Mouse (Mus musculus): ENCODE measurements around the gene Naa16.

Gene Naa16

DNA sequence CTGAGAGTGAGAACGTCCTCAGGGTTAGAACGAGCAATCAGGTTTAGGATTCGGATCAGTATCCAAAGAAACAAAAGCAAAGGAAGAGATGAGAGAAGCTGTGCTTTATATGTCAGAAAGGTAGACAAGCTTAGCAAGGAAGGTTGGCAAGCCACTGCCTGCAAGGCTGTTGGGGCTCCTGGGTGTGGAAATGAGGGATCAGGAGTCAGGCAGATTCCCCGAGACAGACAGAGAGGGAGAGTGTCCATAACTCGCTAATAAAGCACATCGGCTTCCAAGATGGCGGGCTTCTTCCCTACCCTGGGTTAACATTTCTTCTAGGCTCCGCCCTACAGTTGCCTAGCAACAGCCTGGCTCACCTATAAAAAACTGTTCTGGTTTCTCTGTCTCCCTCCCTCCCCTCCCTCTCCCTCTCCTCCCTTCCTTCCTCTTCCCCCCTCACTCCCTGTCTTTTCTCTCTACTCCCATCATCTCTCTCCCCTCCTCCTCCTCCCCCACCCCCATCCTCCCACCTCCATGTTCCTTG, 114.6 kb downstream of the Naa16 start:
- no peak for DNase-seq (ENCODE audit: low read depth, low spot score)

- DNase-seq (ENCODE audit: low read depth, low spot score) = no peak
These were observed 115.1 kb downstream of the Naa16 start for GRCm38 (mm10) chr14:79275441-79275840.
